Mouse (Mus musculus) liver, embryonic 14.5 days (tissue): ENCODE results near the gene Lrrc4. TPM values are rescaled to one million over a fixed set of nuclear protein-coding genes. Genes with fewer than 3 reads are reported as not detected.
A peak's percentile ranks its signal among the peaks of the same experiment; 100 is the strongest.

Experiments used
- ATAC-seq: fragments of 200-750 bp; cut with Nextera tagmentation; 2 replicates; pipeline ENCODE4 v1.8.0; 2017; ENCODE audit warnings: moderate number of reproducible peaks, mild to moderate bottlenecking, moderate library complexity; ENCODE audit not compliant: insufficient read depth
- DNase-seq, 3 experiments: peaks; one replicate each; pipeline ENCODE4 v3.0.0-alpha.2; 2012 to 2013; ENCODE audit warnings: low read depth in 3 of 3, low spot score in 3 of 3
- H3K27ac ChIP-seq: fragments of 300-500 bp; sonication (generic); 2 replicates; pipeline ENCODE4 v1.5.1; 2014; ENCODE audit warnings: moderate library complexity, mild to moderate bottlenecking, control low read depth, inconsistent platforms
- H3K27me3 ChIP-seq: fragments of 300-500 bp; sonication (generic); 2 replicates; pipeline ENCODE4 v1.6.1; 2014; ENCODE audit warnings: mild to moderate bottlenecking, low read length, moderate library complexity; ENCODE audit not compliant: control insufficient read depth, insufficient read depth
- H3K36me3 ChIP-seq: fragments of 300-500 bp; sonication (generic); replicated peaks from 2 replicates; pipeline ENCODE4 v1.6.1; 2014; ENCODE audit warnings: low read depth; ENCODE audit not compliant: control insufficient read depth, insufficient read depth
- H3K4me1 ChIP-seq, 2 experiments: fragments of 200-500 bp in 1 of 2; fragments of 300-500 bp in 1 of 2; sonication (generic) in 1 of 2; replicated peaks; 2 replicates each; pipeline ENCODE4 v1.6.1; 2012 to 2014; ENCODE audit warnings: antibody characterized with exemption in 1 of 2, inconsistent platforms in 1 of 2, low read length in 1 of 2; ENCODE audit not compliant: control insufficient read depth in 2 of 2, insufficient read depth in 2 of 2
- H3K4me2 ChIP-seq: fragments of 300-500 bp; sonication (generic); 2 replicates; pipeline ENCODE4 v1.6.1; 2014; ENCODE audit warnings: low read depth, mild to moderate bottlenecking, control low read depth, moderate library complexity
- H3K4me3 ChIP-seq, 2 experiments: fragments of 200-500 bp in 1 of 2; fragments of 300-500 bp in 1 of 2; sonication (generic) in 1 of 2; 2 replicates each; pipeline ENCODE4 v1.5.1; 2012 to 2014; ENCODE audit warnings: low read depth in 2 of 2, low read length in 2 of 2, mild to moderate bottlenecking in 2 of 2, control low read depth in 1 of 2, inconsistent platforms in 1 of 2, moderate library complexity in 1 of 2; ENCODE audit not compliant: insufficient read depth in 1 of 2
- H3K9ac ChIP-seq: fragments of 300-500 bp; sonication (generic); replicated peaks from 2 replicates; pipeline ENCODE4 v1.6.1; 2014; ENCODE audit warnings: mild to moderate bottlenecking, control low read depth, moderate library complexity
- H3K9me3 ChIP-seq: fragments of 300-500 bp; sonication (generic); 2 replicates; pipeline ENCODE4 v1.6.1; 2016; ENCODE audit warnings: low read length, mixed read lengths; ENCODE audit not compliant: control insufficient read depth
- CTCF ChIP-seq: IDR thresholded peaks from 2 replicates; pipeline ENCODE4 v1.5.1; 2016; ENCODE audit warnings: antibody characterized with exemption, low read depth, control low read depth
- EP300 ChIP-seq: IDR thresholded peaks from 2 replicates; pipeline ENCODE4 v1.6.1; 2016; ENCODE audit warnings: antibody characterized with exemption, low read depth
- WGBS: fragments of 180-500 bp; shearing (Covaris S2); extraction: QIAGEN DNeasy Blood & Tissue Kit; methylation state at CpG from one replicate; pipeline ENCODE4 v1.1.7; 2014; ENCODE audit not compliant: insufficient replicate concordance; 5-methylcytosine and 5-hydroxymethylcytosine counted together
- polyA plus RNA-seq, 2 experiments: library from polyadenylated mRNA; depleted of rRNA in 1 of 2; stranded (reverse) in 1 of 2; unstranded in 1 of 2; fragments of >200 nt; fragmentation: Nextera tagmentation in 1 of 2; extraction: Ambion mirVana in 1 of 2; gene quantifications; 2 replicates each; pipeline versions ENCODE4 v1.2.1 to v1.2.3; 2012 to 2014

The Lrrc4 gene
- polyA plus RNA-seq, 2 experiments = 0.06 to 0.10 TPM

DNA sequence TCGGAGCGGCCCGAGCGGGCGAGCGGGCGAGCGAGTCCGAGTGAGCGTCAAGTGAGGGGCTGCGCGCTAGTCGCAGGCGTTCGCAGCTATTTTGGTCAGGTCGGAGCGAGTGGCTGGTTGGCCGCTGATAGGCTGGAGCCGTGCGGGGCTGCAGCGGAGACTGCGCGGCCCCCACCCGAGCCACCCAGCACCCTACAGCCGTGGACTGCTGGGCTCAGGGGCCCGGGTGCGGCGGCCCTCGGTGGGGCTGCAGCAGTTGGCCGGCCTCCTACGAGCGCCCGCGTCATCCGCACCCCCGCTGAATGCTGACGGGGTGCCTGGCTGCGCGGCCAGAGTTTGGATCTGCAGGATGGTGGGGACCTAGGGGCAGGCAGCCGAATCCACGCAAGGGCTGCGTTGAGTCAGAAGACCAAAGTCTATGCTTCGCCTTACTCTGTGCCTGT, 1.9 kb upstream of the Lrrc4 start:
- H3K27me3 ChIP-seq = peaks cover 33% of the 10 kb centered on the region
- 3% methylated on average over 43 of the region's 43 CpGs for WGBS
- no peaks in the 10 kb centered on the region for H3K36me3 ChIP-seq
- TF ChIP-seq CTCF (no peak), EP300 (no peak)
- DNase-seq (no peak), ATAC-seq (peak; percentile 34; the same call in 1 of the 2 replicates)
- H3K27ac ChIP-seq = no peak overlapping the region
- peaks cover 0 to 3% of the 10 kb centered on the region in 2 experiments; a peak in 1 of 4 replicates for H3K4me1 ChIP-seq
- no peaks in the 10 kb centered on the region for H3K9me3 ChIP-seq
- H3K9ac ChIP-seq = no peak overlapping the region
- H3K4me2 ChIP-seq = peak overlapping the region; percentile 66
- peak overlapping the region in 1 of 2 experiments; percentile 52; a peak in 2 of 4 replicates for H3K4me3 ChIP-seq

DNA sequence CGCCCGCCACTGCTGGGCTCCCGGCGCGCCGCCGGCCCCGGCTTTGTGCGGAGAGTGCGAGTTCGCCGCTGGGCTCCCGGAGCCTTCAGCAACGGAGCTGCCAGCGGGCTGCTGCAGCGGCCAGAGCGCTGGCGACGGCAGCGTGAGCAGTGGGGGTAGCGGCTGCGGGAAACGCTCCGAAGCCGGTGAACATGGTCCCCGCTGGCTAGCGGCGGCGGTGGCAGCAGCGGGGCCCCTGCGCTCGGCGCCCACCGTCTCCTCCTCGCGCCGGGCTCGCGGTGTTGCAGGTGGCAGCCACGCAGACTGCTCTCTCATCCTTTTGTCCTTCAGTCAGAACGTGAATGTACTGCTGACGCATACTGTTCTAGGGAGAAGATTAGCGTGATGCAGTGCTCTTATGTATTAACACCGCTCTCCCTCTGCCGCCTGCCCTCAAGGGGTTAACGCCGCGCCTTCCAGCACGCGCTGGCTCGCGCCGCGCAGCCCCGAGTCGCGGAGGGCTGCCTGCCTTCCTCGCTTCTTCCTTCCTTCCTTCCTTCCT, 1.3 kb upstream of the Lrrc4 start:
- H3K4me1 ChIP-seq = peaks cover 0 to 3% of the 10 kb centered on the region in 2 experiments; a peak in 1 of 4 replicates
- DNase-seq = no peak
- no peak overlapping the region for H3K27ac ChIP-seq
- H3K36me3 ChIP-seq = no peaks in the 10 kb centered on the region
- WGBS = under 1% methylated on average over 56 of the region's 58 CpGs
- peaks cover 33% of the 10 kb centered on the region for H3K27me3 ChIP-seq
- H3K9me3 ChIP-seq = no peaks in the 10 kb centered on the region
- H3K9ac ChIP-seq = no peak overlapping the region
- H3K4me3 ChIP-seq = peak overlapping the region; percentile 45 to 52
- peak overlapping the region; percentile 66 for H3K4me2 ChIP-seq
- TF ChIP-seq EP300 (no peak), CTCF (no peak)
- peak; percentile 48; the same call in 1 of the 2 replicates for ATAC-seq

DNA sequence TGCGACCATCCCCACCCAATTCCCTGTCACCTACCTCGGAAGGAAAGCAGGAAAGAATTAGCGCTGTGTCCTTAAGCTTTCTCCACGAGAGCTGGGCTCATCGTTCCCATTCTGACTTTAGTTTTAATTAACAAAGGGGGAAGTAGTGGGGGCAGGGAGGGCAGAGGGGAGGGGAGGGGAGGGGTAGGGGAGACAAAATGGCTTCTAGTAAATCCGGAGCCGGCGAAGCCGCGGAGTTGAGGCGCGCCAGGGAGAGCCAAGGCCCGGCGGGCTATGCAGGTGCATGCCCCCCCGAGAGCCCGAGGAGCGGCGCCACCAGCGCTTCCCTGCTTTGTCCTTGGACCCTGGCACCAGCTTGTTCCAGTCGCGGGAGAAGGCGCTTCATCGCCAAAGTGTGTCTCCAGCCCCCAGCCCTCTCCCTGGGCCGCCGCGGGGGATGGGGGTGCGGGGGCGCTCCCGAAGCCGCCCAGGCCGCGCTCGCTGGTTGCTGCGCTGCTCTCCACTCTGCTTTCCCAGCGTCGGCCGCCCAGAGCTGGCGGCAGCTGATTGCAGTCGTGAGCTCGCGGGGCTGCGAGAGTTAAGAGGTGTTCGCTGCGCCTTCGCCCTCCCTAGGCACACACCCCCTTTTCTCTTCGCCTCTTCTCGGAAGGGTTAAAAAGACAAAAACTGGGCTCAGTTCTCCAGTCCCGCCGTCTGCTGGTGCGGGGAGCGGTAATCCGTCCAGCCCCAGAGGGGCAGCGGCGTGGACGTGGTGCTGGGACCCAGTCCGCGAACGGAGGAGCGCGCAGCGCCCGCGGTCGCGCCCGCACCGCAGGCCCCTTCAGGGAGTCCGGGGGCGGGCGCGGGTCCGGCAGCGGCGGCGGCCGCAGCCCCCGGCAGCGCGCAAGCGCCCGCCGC, 555 bp upstream of the Lrrc4 start:
- 1% methylated on average over 81 of the region's 82 CpGs for WGBS
- H3K36me3 ChIP-seq = no peaks in the 10 kb centered on the region
- peak overlapping the region; percentile 35 to 52 for H3K4me3 ChIP-seq
- no peak overlapping the region for H3K9ac ChIP-seq
- H3K27me3 ChIP-seq = peaks cover 33% of the 10 kb centered on the region
- peak; percentile 57; the same call in 1 of the 2 replicates for ATAC-seq
- H3K4me1 ChIP-seq = peaks cover 0 to 3% of the 10 kb centered on the region in 2 experiments; a peak in 1 of 4 replicates
- DNase-seq = no peak
- TF ChIP-seq CTCF (no peak), EP300 (no peak)
- H3K4me2 ChIP-seq = peak overlapping the region; percentile 66
- H3K27ac ChIP-seq = no peak overlapping the region
- H3K9me3 ChIP-seq = no peaks in the 10 kb centered on the region

DNA sequence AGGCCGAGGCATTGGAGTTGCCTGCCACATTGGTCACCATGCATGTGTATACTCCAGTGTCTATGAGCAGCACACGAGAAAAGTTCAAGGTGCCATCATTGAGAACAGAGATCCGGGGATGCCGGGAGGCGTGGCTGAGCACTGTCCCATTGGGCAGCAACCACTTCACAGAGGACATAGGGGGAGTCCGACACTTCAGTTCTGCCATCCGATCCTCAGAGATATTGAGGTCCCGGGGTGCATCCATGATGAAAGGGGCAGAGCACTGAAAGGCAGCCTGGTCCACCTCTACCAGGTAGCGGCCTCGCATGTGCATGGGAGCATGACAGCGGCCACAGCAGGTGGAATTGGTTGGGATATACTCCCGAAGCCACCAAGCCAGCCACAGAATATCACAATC, 1.2 kb downstream of the Lrrc4 start:
- Histone ChIP-seq H3K9me3 (no peaks in the 10 kb centered on the region), H3K4me1 (peaks cover 0 to 3% of the 10 kb centered on the region in 2 experiments; a peak in 1 of 4 replicates), H3K27me3 (peaks cover 33% of the 10 kb centered on the region), H3K4me2 (no peak overlapping the region), H3K9ac (no peak overlapping the region), H3K27ac (no peak overlapping the region), H3K36me3 (no peaks in the 10 kb centered on the region), H3K4me3 (no peak overlapping the region)
- DNase-seq (no peak), ATAC-seq (no peak)
- WGBS = 80% methylated on average over 12 of the region's 12 CpGs
- TF ChIP-seq CTCF = no peak
- TF ChIP-seq EP300 = no peak

DNA sequence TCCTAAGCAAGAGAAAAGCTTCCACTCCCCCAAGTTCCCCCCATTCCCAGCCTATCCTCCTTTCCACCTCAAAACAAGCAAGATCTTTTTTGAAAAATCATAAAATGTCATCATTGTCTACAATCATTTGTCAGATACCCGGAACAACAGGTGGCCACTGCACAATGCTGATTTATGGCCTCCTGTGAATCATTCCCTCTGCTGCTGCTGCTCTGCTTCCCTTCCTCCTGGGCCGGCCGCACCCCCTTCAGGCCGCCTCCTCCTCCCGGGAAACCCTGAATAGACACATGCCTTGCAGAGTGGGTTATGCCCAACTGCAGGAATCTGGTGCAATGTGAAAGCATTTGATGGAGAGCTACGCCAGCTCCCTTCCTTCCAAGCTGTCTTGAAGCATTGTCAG, 3.0 kb downstream of the Lrrc4 start:
- TF ChIP-seq EP300 (no peak), CTCF (no peak)
- WGBS = 64% methylated on average over 6 of the region's 6 CpGs
- Histone ChIP-seq H3K36me3 (no peaks in the 10 kb centered on the region), H3K27me3 (peaks cover 29% of the 10 kb centered on the region), H3K9ac (no peak overlapping the region), H3K4me2 (no peak overlapping the region), H3K9me3 (no peaks in the 10 kb centered on the region), H3K4me3 (no peak overlapping the region), H3K27ac (no peak overlapping the region), H3K4me1 (peaks cover 0 to 3% of the 10 kb centered on the region in 2 experiments; a peak in 1 of 4 replicates)
- no peak for DNase-seq
- ATAC-seq = no peak
